Mouse (Mus musculus) midbrain, embryonic 11.5 days (tissue): ENCODE measurements at regions not wholly inside any gene's neighbourhood (a gene's known extent, or its start where the extent isn't known, plus 50 kb on each side); places are given as distances from the start of the nearest gene placed in this dataset.
A peak's percentile ranks its signal among the peaks of the same experiment; 100 is the strongest.

Experiments used
- ATAC-seq: fragments of 200-750 bp; cut with Nextera tagmentation; 2 replicates; pipeline ENCODE4 v1.8.0; 2017; ENCODE audit warnings: moderate TSS enrichment, moderate library complexity; ENCODE audit not compliant: low FRiP score
- DNase-seq: peaks from one replicate; pipeline ENCODE4 v3.0.0; 2015; ENCODE audit warnings: low spot score; ENCODE audit errors: missing footprints
- H3K27ac ChIP-seq: fragments of 300-500 bp; sonication (generic); 2 replicates; pipeline ENCODE4 v1.5.1; 2014; ENCODE audit warnings: low read depth, low read length
- H3K27me3 ChIP-seq: fragments of 300-500 bp; sonication (generic); 2 replicates; pipeline ENCODE4 v1.6.1; 2014; ENCODE audit warnings: mild to moderate bottlenecking, low read length, moderate library complexity, mixed read lengths; ENCODE audit not compliant: control insufficient read depth, insufficient read depth
- H3K36me3 ChIP-seq: fragments of 300-500 bp; sonication (generic); 2 replicates; pipeline ENCODE4 v1.6.1; 2014; ENCODE audit warnings: mild to moderate bottlenecking, low read length, moderate library complexity, mixed read lengths; ENCODE audit not compliant: control insufficient read depth, insufficient read depth
- H3K4me1 ChIP-seq: fragments of 300-500 bp; sonication (generic); 2 replicates; pipeline ENCODE4 v1.6.1; 2014; ENCODE audit warnings: low read length; ENCODE audit not compliant: control insufficient read depth, insufficient read depth
- H3K4me2 ChIP-seq: fragments of 300-500 bp; sonication (generic); 2 replicates; pipeline ENCODE4 v1.6.1; 2014; ENCODE audit warnings: mild to moderate bottlenecking, moderate library complexity
- H3K4me3 ChIP-seq: fragments of 300-500 bp; sonication (generic); 2 replicates; pipeline ENCODE4 v1.5.1; 2014; ENCODE audit warnings: low read depth, low read length
- H3K9ac ChIP-seq: fragments of 300-500 bp; sonication (generic); 2 replicates; pipeline ENCODE4 v1.6.1; 2014; ENCODE audit warnings: low read length
- H3K9me3 ChIP-seq: fragments of 300-500 bp; sonication (generic); 2 replicates; pipeline ENCODE4 v1.6.1; 2016; ENCODE audit warnings: low read length; ENCODE audit not compliant: control insufficient read depth
- whole genome bisulfite sequencing: fragments of 180-500 bp; shearing (Covaris S2); extraction: QIAGEN DNeasy Blood & Tissue Kit; methylation state at CpG from one replicate; pipeline ENCODE4 v1.1.7; 2014; 5-methylcytosine and 5-hydroxymethylcytosine counted together

GRCm38 (mm10) chr6:49582040-49582707, 186.8 kb downstream of the Stk31 start:
- no peak overlapping the region for H3K4me3 ChIP-seq
- WGBS = 76% methylated on average over 8 of the region's 8 CpGs
- DNase-seq (no peak), ATAC-seq (no peak)
- H3K9me3 ChIP-seq = no peaks in the 10 kb centered on the region
- no peak overlapping the region for H3K4me2 ChIP-seq
- H3K27ac ChIP-seq = no peak overlapping the region
- H3K27me3 ChIP-seq = no peaks in the 10 kb centered on the region
- H3K4me1 ChIP-seq = no peaks in the 10 kb centered on the region
- H3K9ac ChIP-seq = 0 out of 2 replicates have a peak overlapping the region, but pooled peaks have one; percentile 9
- H3K36me3 ChIP-seq = no peaks in the 10 kb centered on the region

GRCm38 (mm10) chr6:49586553-49586952, 191.1 kb downstream of the Stk31 start:
- 78% methylated on average over 5 of the region's 5 CpGs for WGBS
- no peaks in the 10 kb centered on the region for H3K4me1 ChIP-seq
- ATAC-seq (no peak), DNase-seq (no peak)
- H3K27ac ChIP-seq = no peak overlapping the region
- H3K27me3 ChIP-seq = no peaks in the 10 kb centered on the region
- H3K36me3 ChIP-seq = no peaks in the 10 kb centered on the region
- no peaks in the 10 kb centered on the region for H3K9me3 ChIP-seq
- no peak overlapping the region for H3K4me3 ChIP-seq
- no peak overlapping the region for H3K4me2 ChIP-seq
- H3K9ac ChIP-seq = no peak overlapping the region

GRCm38 (mm10) chr6:49588677-49589076, 193.3 kb downstream of the Stk31 start:
- DNase-seq = no peak
- Histone ChIP-seq H3K27ac (no peak overlapping the region), H3K4me2 (no peak overlapping the region), H3K9ac (no peak overlapping the region), H3K36me3 (no peaks in the 10 kb centered on the region), H3K27me3 (no peaks in the 10 kb centered on the region), H3K9me3 (no peaks in the 10 kb centered on the region), H3K4me1 (no peaks in the 10 kb centered on the region), H3K4me3 (no peak overlapping the region)
- WGBS = 95% methylated on average over 3 of the region's 3 CpGs
- no peak for ATAC-seq

- DNase-seq = no peak
- WGBS = 84% methylated on average over 7 of the region's 7 CpGs
- no peaks in the 10 kb centered on the region for H3K4me1 ChIP-seq
- no peak overlapping the region for H3K27ac ChIP-seq
- no peaks in the 10 kb centered on the region for H3K36me3 ChIP-seq
- H3K4me3 ChIP-seq = no peak overlapping the region
- H3K27me3 ChIP-seq = no peaks in the 10 kb centered on the region
- no peak overlapping the region for H3K4me2 ChIP-seq
- H3K9me3 ChIP-seq = no peaks in the 10 kb centered on the region
- H3K9ac ChIP-seq = no peak overlapping the region
- ATAC-seq = no peak
These were observed 195.7 kb downstream of the Stk31 start for GRCm38 (mm10) chr6:49590927-49591631.

- DNase-seq = no peak
- 84% methylated on average over 2 of the region's 2 CpGs for WGBS
- H3K27ac ChIP-seq = no peak overlapping the region
- no peaks in the 10 kb centered on the region for H3K27me3 ChIP-seq
- no peak overlapping the region for H3K9ac ChIP-seq
- H3K4me1 ChIP-seq = no peaks in the 10 kb centered on the region
- no peaks in the 10 kb centered on the region for H3K9me3 ChIP-seq
- no peak overlapping the region for H3K4me2 ChIP-seq
- H3K36me3 ChIP-seq = no peaks in the 10 kb centered on the region
- ATAC-seq = no peak
- no peak overlapping the region for H3K4me3 ChIP-seq
These were observed 196.2 kb downstream of the Stk31 start for GRCm38 (mm10) chr6:49591632-49592000.

GRCm38 (mm10) chr6:49592676-49593075, 197.3 kb downstream of the Stk31 start:
- 89% methylated on average over 5 of the region's 5 CpGs for WGBS
- DNase-seq = no peak
- Histone ChIP-seq H3K9ac (no peak overlapping the region), H3K36me3 (no peaks in the 10 kb centered on the region), H3K4me3 (no peak overlapping the region), H3K27ac (no peak overlapping the region), H3K4me1 (no peaks in the 10 kb centered on the region), H3K9me3 (no peaks in the 10 kb centered on the region), H3K27me3 (no peaks in the 10 kb centered on the region), H3K4me2 (no peak overlapping the region)
- no peak for ATAC-seq

- Histone ChIP-seq H3K27me3 (no peaks in the 10 kb centered on the region), H3K9me3 (no peaks in the 10 kb centered on the region), H3K4me3 (no peak overlapping the region), H3K4me1 (no peaks in the 10 kb centered on the region), H3K36me3 (no peaks in the 10 kb centered on the region), H3K27ac (no peak overlapping the region), H3K4me2 (no peak overlapping the region), H3K9ac (no peak overlapping the region)
- WGBS = 36% methylated on average over 1 of the region's 1 CpGs
- no peak for DNase-seq
- ATAC-seq = no peak
These were observed 207.8 kb downstream of the Stk31 start for GRCm38 (mm10) chr6:49603201-49603600.

GRCm38 (mm10) chr6:49603844-49604243, 208.4 kb downstream of the Stk31 start:
- Histone ChIP-seq H3K27ac (no peak overlapping the region), H3K36me3 (no peaks in the 10 kb centered on the region), H3K9me3 (no peaks in the 10 kb centered on the region), H3K9ac (no peak overlapping the region), H3K4me2 (no peak overlapping the region), H3K27me3 (no peaks in the 10 kb centered on the region), H3K4me3 (no peak overlapping the region), H3K4me1 (no peaks in the 10 kb centered on the region)
- 69% methylated on average over 3 of the region's 3 CpGs for WGBS
- DNase-seq (no peak), ATAC-seq (no peak)

- Histone ChIP-seq H3K36me3 (no peaks in the 10 kb centered on the region), H3K4me2 (no peak overlapping the region), H3K4me1 (no peaks in the 10 kb centered on the region), H3K9ac (no peak overlapping the region), H3K27me3 (no peaks in the 10 kb centered on the region), H3K27ac (no peak overlapping the region), H3K4me3 (no peak overlapping the region), H3K9me3 (no peaks in the 10 kb centered on the region)
- ATAC-seq = no peak
- WGBS = 0% methylated on average over 1 of the region's 1 CpGs
- no peak for DNase-seq
These were observed 210.6 kb downstream of the Stk31 start for GRCm38 (mm10) chr6:49606028-49606427.
